Mouse (Mus musculus): ENCODE measurements around the gene Cwc27.

The Cwc27 gene

GRCm38 (mm10) chr13:104645778-104646425, 171.0 kb downstream of the Cwc27 start:
- no peak for DNase-seq (ENCODE audit: low spot score)

GRCm38 (mm10) chr13:104644185-104644584, 172.8 kb downstream of the Cwc27 start:
- DNase-seq (ENCODE audit: low spot score) = no peak

- DNase-seq (ENCODE audit: low spot score) = no peak
These were observed 176.1 kb downstream of the Cwc27 start for GRCm38 (mm10) chr13:104640694-104641454.

- no peak for DNase-seq (ENCODE audit: low spot score)
These were observed 178.0 kb downstream of the Cwc27 start for GRCm38 (mm10) chr13:104638988-104639387.

- DNase-seq (ENCODE audit: low spot score) = no peak
These were observed 180.9 kb downstream of the Cwc27 start for GRCm38 (mm10) chr13:104635965-104636462.

- no peak for DNase-seq (ENCODE audit: low spot score)
These were observed 182.2 kb downstream of the Cwc27 start for GRCm38 (mm10) chr13:104634708-104635107.

GRCm38 (mm10) chr13:104632427-104633167, 184.3 kb downstream of the Cwc27 start:
- no peak for DNase-seq (ENCODE audit: low spot score)

- no peak for DNase-seq (ENCODE audit: low spot score)
These were observed 185.2 kb downstream of the Cwc27 start for GRCm38 (mm10) chr13:104631621-104632205.

GRCm38 (mm10) chr13:104630808-104631207, 186.1 kb downstream of the Cwc27 start:
- DNase-seq (ENCODE audit: low spot score) = no peak

- DNase-seq (ENCODE audit: low spot score) = no peak
These were observed 187.3 kb downstream of the Cwc27 start for GRCm38 (mm10) chr13:104629621-104630020.

GRCm38 (mm10) chr13:104628019-104628418, 188.9 kb downstream of the Cwc27 start:
- DNase-seq (ENCODE audit: low spot score) = no peak

GRCm38 (mm10) chr13:104627169-104627909, 189.6 kb downstream of the Cwc27 start:
- no peak for DNase-seq (ENCODE audit: low spot score)

- no peak for DNase-seq (ENCODE audit: low spot score)
These were observed 193.6 kb downstream of the Cwc27 start for GRCm38 (mm10) chr13:104623130-104623891.

GRCm38 (mm10) chr13:104622102-104622743, 194.7 kb downstream of the Cwc27 start:
- DNase-seq (ENCODE audit: low spot score) = no peak

- no peak for DNase-seq (ENCODE audit: low spot score)
These were observed 196.5 kb downstream of the Cwc27 start for GRCm38 (mm10) chr13:104620423-104620822.

- DNase-seq (ENCODE audit: low spot score) = no peak
These were observed 197.2 kb downstream of the Cwc27 start for GRCm38 (mm10) chr13:104619503-104620288.

GRCm38 (mm10) chr13:104617201-104617600, 199.7 kb downstream of the Cwc27 start:
- DNase-seq (ENCODE audit: low spot score) = no peak

GRCm38 (mm10) chr13:104615999-104616810, 200.7 kb downstream of the Cwc27 start:
- no peak for DNase-seq (ENCODE audit: low spot score)

GRCm38 (mm10) chr13:104615111-104615510, 201.8 kb downstream of the Cwc27 start:
- DNase-seq (ENCODE audit: low spot score) = no peak
